Mouse (Mus musculus) ES-Bruce4 (cell line): ENCODE data around the gene Kat7.

ENCODE experiments used
- CTCF ChIP-seq: IDR thresholded peaks from one replicate; pipeline ENCODE4 v1.8.1; 2011; ENCODE audit warnings: low read depth, low read length
- POLR2A ChIP-seq: IDR thresholded peaks from one replicate; pipeline ENCODE4 v1.8.1; 2011; ENCODE audit warnings: low read length; ENCODE audit not compliant: insufficient read depth

GRCm38 (mm10) chr11:95340259-95340658, 30.2 kb upstream of the Kat7 start:
- TF ChIP-seq CTCF: no peak
- TF ChIP-seq POLR2A: no peak
